Mouse (Mus musculus) erythroid progenitor cell, adult 5-6 weeks (primary cell): Measurements from ENCODE around the gene Ak2. TPM values are rescaled to one million over a fixed set of nuclear protein-coding genes. Genes with fewer than 3 reads are reported as not detected.

ENCODE experiments used
- ATAC-seq: replicated peaks from 2 replicates; pipeline ENCODE4 v1.8.0; 2016; ENCODE audit warnings: moderate number of reproducible peaks, mild to moderate bottlenecking, moderate TSS enrichment, inconsistent platforms; ENCODE audit not compliant: poor library complexity, low FRiP score, severe bottlenecking
- total RNA-seq, 2 experiments: library from RNA; stranded (forward) in 1 of 2; stranded (reverse) in 1 of 2; fragments of 150-400 nt in 1 of 2; fragments of 186-747, 209-891 nt in 1 of 2; gene quantifications; 2 replicates each; pipeline versions ENCODE4 v1.2.3 to v1.2.4; 2015 to 2017; ENCODE audit warnings: low replicate concordance in 2 of 2

The Ak2 gene
- total RNA-seq, 2 experiments from 2014 or later, result 25.0 to 36.9 TPM

GRCm38 (mm10) chr4:129008006-129008519 is 16.3 kb downstream of the Ak2 start:
- no peak for ATAC-seq

- ATAC-seq, result no peak
Observed at GRCm38 (mm10) chr4:129008672-129009071, 16.9 kb downstream of the Ak2 start.

- ATAC-seq, result no peak
Observed at GRCm38 (mm10) chr4:129009521-129009920, 17.8 kb downstream of the Ak2 start.

GRCm38 (mm10) chr4:129011604-129012121 is 19.9 kb downstream of the Ak2 start:
- ATAC-seq, result peak; percentile 48; the same call in 1 of the 2 replicates

- ATAC-seq, result no peak
Observed at GRCm38 (mm10) chr4:129013151-129013864, 21.6 kb downstream of the Ak2 start.

GRCm38 (mm10) chr4:129016329-129016728 is 24.6 kb downstream of the Ak2 start:
- ATAC-seq, result no peak

- no peak for ATAC-seq
Observed at GRCm38 (mm10) chr4:129017150-129017549, 25.4 kb downstream of the Ak2 start.

GRCm38 (mm10) chr4:129018788-129019435 is 27.2 kb downstream of the Ak2 start:
- no peak for ATAC-seq

- ATAC-seq, result no peak
Observed at GRCm38 (mm10) chr4:129019788-129020187, 28.0 kb downstream of the Ak2 start.

GRCm38 (mm10) chr4:129020454-129020853 is 28.7 kb downstream of the Ak2 start:
- ATAC-seq, result no peak

- no peak for ATAC-seq
Observed at GRCm38 (mm10) chr4:129021426-129021825, 29.7 kb downstream of the Ak2 start.

- ATAC-seq, result no peak
Observed at GRCm38 (mm10) chr4:129021886-129022285, 30.1 kb downstream of the Ak2 start.

GRCm38 (mm10) chr4:129023884-129024283 is 32.1 kb downstream of the Ak2 start:
- no peak for ATAC-seq

- ATAC-seq, result peak; percentile 83
Observed at GRCm38 (mm10) chr4:129024775-129025174, 33.0 kb downstream of the Ak2 start.

- no peak for ATAC-seq
Observed at GRCm38 (mm10) chr4:129025707-129026106, 33.9 kb downstream of the Ak2 start.

- no peak for ATAC-seq
Observed at GRCm38 (mm10) chr4:129030746-129031145, 39.0 kb downstream of the Ak2 start.

- ATAC-seq, result no peak
Observed at GRCm38 (mm10) chr4:129031408-129031965, 39.7 kb downstream of the Ak2 start.

- ATAC-seq, result no peak
Observed at GRCm38 (mm10) chr4:129032133-129032962, 40.6 kb downstream of the Ak2 start.

- peak; percentile 89 for ATAC-seq
Observed at GRCm38 (mm10) chr4:129032963-129033951, 41.5 kb downstream of the Ak2 start.
